Mouse (Mus musculus): Measurements from ENCODE around the gene Usmg5. TPM values are rescaled to one million over a fixed set of nuclear protein-coding genes. Genes with fewer than 3 reads are reported as not detected.
A peak's percentile ranks its signal among the peaks of the same experiment; 100 is the strongest.
"Not testable (repeated sequence)": the region's sequence is repeated elsewhere in the genome, so short reads cannot be mapped to it uniquely, and the experiment has no call there.

The Usmg5 gene
- polyA plus RNA-seq (2012; rRNA removed), result 217 and 247 TPM in 2 replicates

DNA sequence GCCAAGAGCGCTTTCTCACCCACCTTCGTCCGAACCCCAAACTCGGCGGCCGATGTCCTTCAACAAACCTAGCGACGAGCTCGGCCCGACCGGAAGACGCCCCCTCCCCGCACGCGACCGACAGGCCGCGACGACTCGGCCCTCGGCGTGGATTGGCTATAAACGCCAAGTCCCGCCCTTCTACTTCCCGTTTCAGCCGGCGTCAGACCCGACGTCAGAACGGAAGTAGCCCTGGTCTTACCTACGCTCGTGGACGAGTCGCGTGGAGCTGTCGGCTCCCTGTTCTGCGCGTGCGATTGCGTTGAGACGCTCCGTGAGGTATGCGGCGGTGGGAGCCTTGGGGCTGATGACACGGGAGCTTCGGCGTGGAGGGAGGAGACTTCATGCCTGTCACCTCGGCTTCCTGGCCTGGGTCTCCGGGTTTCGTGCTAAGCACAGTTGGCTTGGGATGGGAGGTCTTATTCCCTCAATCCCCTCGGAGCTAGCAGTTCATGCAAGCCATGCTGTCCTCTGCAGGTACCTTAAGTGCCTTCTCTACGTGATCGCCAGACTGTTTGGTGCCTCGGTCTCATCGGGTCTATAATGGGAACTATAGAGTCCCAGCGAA lies at the start of gene Usmg5, which contains the start of gene Pdcd11:
TSS of gene Usmg5 (minus strand) at position 98 of the 607 bp plus-strand sequence.
TSS of gene Pdcd11 (plus strand) at position 219 of the 607 bp plus-strand sequence.
- WGBS, result 0% methylated on average over 56 of the region's 56 CpGs
- DNase-seq (ENCODE audit: low read depth, low spot score), result peak; percentile 91

DNA sequence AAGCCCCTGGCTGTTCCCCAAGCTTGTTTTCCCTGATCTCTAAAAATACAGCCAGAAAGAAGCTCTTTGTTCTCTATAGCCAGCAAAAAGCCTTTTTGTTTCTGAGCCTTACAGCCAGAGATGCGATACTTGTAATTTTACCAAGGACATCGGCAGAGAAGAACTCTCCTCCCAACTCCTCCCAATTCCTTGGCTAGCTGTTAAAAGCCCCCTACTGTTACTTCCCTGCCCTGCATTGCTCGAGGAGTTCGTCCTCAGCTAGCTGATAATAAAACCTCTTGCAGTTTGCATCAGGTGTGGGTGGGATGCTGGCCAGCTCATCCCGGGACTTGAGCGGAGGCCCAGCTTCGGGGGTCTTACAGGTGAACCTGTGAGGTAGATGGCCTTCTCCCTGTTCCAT lies 49.2 kb upstream of the Usmg5 start:
- DNase-seq (ENCODE audit: low read depth, low spot score), result not testable (repeated sequence)
- WGBS, result 60% methylated on average over 7 of the region's 7 CpGs

DNA sequence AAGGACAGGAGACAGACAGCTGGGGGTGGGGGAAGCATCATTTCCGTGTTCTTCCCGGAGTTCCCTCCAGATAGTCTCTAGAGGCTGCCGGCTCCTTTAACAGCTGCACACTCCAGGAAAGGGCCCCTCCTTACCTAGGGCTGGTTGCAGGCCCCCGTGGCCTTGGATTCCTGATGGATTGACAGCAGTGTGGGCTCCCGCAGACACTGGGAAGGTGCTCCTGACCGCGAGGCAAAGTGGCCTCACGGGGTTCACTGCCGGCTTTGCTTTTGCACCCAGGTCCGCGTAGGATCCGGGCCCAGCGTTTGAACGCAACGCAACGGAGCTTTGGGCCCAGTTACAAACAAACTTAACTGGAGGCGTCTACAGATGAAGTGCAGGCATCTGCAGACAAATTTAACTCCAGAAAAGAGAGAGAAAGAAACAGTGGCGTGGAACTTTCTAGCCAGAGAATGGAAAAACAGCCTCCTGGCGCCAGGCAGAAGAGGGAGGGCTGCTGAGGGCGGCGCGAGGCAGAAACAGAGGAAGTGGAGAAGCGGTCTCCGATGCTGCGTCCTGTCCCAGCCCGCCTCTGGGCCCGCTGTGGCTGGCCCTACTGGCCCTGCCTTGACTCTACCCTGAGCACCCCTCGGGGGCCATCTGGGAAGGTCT lies 47.4 kb upstream of the Usmg5 start, which contains the start of gene Calhm2:
TSS of gene Calhm2 (minus strand) at position 524 of the 651 bp plus-strand sequence.
- DNase-seq (ENCODE audit: low read depth, low spot score), result no peak
- WGBS, result 8% methylated on average over 28 of the region's 28 CpGs

DNA sequence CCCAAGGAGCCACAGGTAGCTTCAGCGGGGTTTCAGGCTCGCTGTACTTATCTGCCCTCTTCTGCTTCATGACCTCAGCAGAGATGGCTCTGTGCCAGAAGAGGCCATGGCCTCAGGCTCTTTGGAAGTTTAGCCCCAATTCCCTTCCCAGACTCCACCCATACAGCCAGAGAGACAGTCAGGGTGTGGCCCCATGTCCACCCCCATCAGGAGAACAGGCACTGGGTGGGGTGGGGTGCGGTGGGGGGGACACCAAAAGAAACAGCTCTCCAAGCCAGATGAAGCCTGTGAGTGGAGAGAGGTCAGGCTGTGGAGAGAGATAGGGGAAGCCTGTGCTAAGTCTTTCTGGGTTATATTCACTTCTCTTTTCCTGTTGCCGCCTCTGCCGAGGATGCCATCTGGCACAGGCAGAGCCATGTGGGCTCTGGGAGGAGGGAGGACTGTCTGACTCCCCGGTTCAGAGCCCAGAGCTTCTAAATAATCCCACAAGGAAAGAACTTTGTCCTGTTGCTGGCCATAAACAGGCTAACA lies 46.7 kb upstream of the Usmg5 start:
- peak; percentile 56 for DNase-seq (ENCODE audit: low read depth, low spot score)

DNA sequence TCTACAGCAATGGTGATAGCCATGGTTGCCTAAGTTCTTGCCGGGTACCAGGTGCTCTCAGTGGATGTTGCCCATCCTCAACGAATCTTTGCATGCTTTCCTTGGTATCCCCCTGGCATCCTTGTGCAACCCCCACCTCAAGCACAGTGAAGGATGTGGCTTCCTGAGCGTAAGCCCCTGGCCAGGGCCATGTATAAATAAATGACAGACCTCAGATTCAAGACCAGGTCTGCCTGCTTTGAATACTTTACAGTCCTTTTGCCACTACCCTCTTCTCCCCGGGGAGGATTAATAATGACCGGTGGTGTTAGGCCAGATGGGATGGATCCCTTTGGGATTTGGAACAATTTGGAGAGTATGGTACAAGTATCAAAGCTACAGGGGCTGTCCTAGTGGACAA lies 45.7 kb upstream of the Usmg5 start:
- WGBS, result 83% methylated on average over 5 of the region's 5 CpGs
- no peak for DNase-seq (ENCODE audit: low read depth, low spot score)

More for the DNA sequence above, 46.7 kb upstream of the Usmg5 start:
- WGBS, result 0% methylated on average over 6 of the region's 6 CpGs

DNA sequence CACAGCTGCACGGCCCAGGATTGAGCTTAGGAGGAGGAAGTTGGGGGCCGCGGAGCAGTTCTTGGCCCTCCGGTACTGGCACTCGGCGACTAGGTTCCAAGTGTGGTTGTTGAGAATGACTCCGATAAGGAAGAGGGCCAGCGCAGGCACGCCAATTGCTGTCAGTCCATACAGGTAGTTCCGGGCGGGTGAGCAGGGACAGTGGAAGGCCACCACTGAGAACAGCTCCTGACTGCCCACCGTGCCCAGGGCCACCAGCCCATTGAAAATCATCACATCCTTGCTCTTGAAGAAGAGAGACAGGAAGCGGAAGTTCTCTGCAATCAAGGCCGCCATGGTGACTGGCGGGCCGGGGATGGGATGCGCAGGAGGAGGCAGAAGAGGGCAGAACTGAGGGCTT lies 45.1 kb upstream of the Usmg5 start:
- WGBS, result 87% methylated on average over 17 of the region's 17 CpGs
- DNase-seq (ENCODE audit: low read depth, low spot score), result no peak

DNA sequence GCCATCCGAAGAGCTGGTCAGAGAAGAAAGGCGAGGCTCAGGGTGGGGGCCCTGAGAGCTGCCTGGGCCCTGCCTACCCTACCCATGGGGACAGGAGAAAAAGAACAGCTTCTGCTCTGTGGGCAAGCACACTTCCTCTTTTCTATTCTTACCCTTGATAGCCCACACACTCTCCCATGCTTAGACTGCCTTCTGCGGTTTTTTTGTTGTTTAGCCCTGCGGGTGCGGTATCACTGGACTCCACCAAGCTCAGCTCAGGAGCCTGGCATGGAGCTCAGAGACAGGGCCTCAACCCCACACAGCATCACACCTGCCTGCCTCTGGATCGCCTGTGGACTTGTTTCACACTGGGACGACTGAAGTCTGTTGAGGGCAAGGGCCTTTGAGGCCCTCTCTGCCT lies 42.7 kb upstream of the Usmg5 start:
- WGBS, result 84% methylated on average over 7 of the region's 7 CpGs
- DNase-seq (ENCODE audit: low read depth, low spot score), result no peak

DNA sequence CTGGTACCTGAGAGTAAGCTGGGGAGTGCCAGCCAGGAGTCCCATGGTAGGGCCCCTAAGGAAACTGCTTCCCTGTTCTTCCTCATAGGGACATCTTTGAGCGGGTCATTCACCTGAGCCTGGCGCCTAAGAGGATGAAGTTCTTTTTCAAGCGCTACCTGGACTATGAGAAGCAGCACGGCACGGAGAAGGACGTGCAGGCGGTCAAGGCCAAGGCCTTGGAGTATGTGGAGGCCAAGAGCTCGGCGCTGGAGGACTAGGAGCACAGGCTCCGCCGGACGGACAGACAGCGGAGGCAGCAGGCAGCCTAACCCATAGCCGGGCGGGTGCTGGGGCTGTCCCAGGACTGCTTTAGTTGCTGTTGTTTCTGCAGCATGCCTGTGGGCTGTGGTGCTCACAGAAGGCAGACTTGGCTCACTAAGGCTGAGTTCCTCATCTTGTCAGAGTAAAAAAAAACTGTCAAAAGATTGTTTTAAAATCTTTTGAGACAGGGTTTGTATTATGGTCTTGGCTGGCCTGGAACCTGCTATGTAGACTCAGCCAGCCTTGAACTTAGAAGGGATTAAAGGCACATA lies 40.2 kb upstream of the Usmg5 start:
- no peak for DNase-seq (ENCODE audit: low read depth, low spot score)
- 90% methylated on average over 15 of the region's 15 CpGs for WGBS

DNA sequence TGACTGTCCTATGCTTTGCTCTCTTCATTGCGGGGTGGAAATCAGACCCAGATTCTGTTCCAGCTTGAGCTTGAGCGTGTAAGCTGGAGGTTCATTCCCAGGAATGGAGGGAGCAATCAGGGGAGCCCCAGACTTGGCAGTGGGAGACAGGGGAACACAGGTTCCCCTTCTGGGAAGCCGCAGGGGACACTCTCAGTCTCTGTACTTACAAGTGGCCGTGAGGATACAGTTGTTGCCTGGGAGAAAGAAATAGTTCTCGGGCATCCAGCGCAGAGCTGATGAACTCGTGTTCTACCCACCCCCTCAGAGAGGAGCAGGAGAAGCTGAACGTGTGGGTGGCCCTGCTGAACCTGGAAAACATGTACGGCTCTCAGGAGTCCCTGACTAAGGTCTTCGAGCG lies 38.4 kb upstream of the Usmg5 start:
- DNase-seq (ENCODE audit: low read depth, low spot score), result no peak
- WGBS, result 91% methylated on average over 11 of the region's 11 CpGs

DNA sequence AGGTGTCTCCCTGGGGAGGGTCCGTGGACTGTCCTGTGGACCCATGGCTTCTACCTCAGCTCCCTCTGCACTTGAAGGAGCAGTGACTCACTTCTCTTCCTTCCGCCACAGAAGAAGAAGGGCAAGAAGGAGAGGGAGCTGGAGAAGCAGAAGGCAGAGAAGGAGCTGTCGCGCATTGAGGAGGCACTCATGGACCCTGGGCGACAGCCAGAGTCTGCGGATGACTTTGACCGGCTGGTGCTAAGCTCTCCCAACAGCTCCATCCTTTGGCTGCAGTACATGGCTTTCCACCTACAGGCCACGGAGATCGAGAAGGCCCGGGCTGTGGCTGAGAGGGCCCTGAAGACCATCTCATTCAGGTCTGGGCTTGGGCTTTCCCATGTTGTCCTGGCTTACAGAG lies 37.7 kb upstream of the Usmg5 start:
- DNase-seq (ENCODE audit: low read depth, low spot score), result no peak
- 91% methylated on average over 10 of the region's 10 CpGs for WGBS

DNA sequence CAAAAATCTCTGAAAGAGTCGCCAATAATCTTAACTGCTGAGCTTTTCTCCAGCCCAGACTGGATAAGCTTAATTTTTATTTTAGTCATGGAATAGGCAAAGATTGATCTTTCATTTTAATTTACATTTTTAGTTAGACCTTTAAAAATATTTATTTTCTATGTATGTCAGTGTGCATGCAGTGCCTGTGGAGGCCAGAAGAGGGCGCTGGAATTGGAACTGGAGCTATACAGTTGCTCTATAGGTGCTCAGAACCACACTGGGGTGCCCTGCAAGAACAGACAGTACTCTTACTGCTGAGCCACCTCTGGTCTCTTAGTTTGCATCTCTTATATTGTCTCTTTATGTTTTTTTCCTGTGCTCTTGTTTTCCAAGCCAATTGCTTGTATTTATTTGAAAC lies 32.4 kb upstream of the Usmg5 start:
- DNase-seq (ENCODE audit: low read depth, low spot score), result no peak
- 35% methylated on average over 2 of the region's 2 CpGs for WGBS

DNA sequence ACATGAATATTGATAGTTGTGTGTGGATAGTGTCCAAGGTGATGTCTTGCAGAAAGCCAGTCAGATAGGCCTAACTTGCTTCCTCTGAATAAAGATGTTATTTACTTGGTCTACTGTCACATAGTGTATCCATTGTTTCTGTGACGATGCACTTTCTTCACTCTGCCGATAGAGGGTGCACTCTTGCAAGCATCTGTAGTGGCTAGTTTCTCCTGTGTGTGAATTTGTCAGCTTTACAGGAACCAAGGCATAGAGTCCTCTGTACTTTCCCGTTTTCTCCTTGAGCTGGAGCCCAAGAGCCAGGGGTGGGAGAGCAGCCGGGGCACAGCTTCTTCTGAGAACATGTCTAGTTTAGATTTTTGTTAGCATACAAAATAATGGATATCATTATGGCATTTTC lies 30.6 kb upstream of the Usmg5 start:
- no peak for DNase-seq (ENCODE audit: low read depth, low spot score)
- WGBS, result 33% methylated on average over 4 of the region's 4 CpGs

DNA sequence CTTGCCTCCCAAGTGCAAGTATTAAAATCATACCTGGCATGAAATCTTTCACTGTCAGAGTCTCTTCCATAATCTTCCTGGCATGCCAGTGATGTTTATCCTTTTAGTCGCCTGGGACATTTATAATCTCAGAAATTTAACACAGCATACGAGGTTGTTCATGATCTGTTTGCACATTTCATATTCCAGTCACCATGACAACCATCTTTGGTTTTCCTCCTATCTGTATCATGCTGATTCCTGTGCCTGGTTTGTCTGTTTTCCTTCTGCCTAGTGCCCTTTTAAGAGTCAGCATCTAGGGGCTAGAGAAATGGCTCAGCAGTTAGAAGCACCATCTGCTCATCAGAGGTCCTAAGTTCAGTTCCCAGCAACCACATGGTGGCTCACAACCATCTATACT lies 28.2 kb upstream of the Usmg5 start:
- 52% methylated on average over 2 of the region's 2 CpGs for WGBS
- DNase-seq (ENCODE audit: low read depth, low spot score), result no peak

DNA sequence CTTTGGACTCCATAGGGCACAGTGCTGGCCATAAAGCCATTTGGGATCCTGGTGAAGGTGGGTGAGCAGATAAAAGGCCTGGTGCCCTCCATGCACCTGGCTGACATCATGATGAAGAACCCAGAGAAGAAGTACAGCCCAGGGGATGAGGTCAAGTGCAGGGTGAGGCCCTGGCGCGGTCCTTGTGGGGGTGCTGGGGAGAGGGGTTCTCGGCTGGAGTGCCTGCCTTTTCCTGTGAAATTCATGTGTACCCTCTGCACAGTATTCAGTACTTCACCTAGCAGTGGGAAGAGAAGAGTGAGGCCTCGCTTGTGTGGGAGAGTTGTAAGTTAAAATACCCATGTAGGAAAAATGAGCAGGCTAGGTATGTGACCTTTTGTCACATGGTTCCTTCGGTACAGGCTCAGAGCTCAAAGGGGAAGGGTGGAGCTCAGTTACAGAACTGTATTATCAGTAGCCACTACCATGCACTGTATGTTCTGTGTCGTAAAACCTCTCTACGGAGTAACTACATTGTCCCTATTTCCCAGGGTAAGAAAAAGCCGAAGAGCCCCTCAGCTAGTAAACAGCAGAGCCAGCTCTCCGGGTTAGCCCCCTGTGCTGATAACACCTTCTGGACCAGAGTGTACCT lies 14.3 kb upstream of the Usmg5 start:
- WGBS, result 77% methylated on average over 9 of the region's 9 CpGs
- DNase-seq (ENCODE audit: low read depth, low spot score), result no peak

DNA sequence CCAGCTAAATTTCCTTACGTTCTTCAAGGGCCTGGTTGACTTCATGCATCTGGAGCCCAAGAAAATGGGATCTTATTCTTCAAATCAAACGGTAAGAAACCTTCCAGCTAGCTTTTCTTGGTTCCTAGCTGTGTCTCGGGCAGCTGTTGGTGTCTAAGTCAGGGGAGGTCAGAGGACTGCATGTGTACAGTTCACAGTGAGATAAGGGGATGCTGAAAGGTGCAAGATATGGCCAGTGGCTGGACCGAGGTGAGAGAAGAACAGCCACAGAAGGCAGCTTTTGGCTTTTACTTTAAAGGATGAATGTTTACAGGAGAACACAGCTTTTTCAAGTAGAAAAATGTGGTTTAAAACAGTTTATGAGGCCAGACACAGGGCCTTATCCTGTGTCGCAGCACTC lies 10.6 kb upstream of the Usmg5 start:
- DNase-seq (ENCODE audit: low read depth, low spot score), result no peak
- 89% methylated on average over 5 of the region's 5 CpGs for WGBS

DNA sequence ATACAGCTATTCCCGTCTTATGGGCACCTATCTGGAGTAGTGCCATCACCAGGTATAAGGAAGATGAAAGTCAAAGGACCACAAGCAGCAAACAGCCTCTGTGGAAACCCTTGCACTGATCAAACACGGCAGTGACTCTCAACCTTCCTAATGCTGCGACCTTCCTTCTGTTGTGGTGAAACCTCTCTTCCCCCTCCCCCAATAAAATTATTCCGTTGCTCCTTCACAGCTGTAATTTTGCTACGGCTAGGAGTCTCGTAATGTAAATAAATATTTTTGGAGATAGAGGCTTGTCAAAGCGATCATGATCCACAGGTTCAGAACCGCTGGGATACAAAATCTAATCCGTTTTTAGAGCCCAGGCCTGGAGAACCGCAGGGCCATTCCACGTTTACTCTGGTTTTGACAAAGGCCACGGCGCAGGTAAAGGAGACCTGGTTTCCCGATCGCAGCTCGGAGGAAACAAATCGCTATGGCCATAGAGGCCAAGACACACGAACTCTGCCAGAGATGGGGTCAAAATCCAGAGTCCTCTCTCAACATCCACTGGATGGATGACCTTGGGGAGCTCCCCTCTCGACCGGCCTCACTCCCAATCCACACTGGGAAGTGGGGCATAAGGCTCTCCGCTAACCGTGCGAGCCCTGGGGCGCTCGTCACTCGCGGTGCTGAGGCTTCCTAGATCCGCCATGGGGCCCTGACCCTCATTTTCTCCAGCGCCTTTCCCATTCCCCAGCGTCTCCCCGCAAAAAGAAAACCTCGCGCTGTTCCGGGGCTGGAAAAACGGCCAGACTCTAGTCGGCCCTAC lies 525 bp downstream of the Usmg5 start:
- no peak for DNase-seq (ENCODE audit: low read depth, low spot score)
- WGBS, result under 1% methylated on average over 36 of the region's 36 CpGs

DNA sequence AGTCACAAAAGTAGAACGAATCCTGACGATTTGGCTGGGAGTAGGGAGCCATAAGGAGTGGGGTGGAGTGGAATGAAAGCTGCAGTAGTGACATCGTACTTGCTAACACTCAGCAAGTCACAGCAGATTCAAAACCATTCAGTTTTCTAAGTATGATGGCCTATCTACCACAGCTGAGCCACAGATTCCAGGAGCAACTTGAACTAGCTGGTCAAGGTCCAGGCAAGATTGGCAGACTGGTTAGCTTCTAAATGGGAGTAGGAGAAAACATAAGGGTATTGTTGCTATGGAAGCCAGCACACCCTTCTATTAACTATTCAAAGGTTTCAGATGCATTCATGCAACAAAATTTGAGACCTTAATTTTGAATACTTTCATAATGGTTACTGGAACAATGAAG lies 2.2 kb downstream of the Usmg5 start:
- WGBS, result 27% methylated on average over 3 of the region's 3 CpGs
- DNase-seq (ENCODE audit: low read depth, low spot score), result no peak

DNA sequence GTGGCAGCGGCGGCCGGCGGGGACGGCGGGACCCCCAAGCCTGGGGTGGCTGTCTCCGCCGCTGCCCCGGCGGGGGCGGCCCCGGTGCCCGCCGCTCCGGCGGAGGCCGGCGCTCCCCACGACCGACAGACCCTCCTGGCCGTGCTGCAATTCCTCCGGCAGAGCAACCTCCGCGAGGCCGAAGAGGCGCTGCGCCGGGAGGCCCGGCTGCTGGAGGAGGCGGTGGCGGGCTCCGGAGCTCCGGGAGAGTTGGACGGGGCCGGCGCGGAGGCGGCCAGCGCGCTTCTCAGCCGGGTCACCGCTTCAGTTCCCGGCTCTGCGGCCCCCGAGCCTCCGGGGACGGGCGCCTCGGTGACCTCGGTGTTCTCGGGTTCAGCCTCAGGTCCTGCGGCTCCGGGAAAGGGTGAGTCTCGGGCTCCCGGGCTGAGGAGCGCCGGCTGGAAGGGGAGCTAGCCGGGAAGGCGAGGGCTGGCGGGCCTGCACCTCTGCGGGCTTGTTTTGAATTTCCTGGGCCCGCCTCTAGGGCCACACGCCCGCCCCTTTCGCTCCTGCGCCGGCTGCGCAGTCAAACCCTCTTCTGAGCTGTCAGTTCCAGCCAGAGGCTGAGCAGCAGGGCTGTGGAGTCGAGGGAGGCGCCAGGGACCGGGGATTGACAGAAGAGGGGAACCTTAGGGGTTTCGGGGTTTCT lies 22.4 kb downstream of the Usmg5 start:
- WGBS, result under 1% methylated on average over 72 of the region's 72 CpGs

More for the DNA sequence above, 22.4 kb downstream of the Usmg5 start:
- no peak for DNase-seq (ENCODE audit: low read depth, low spot score)
